Mouse (Mus musculus) heart, postnatal 4 days (tissue): ENCODE measurements around the gene Atf3. TPM values are rescaled to one million over a fixed set of nuclear protein-coding genes. Genes with fewer than 3 reads are reported as not detected.
A peak's percentile ranks its signal among the peaks of the same experiment; 100 is the strongest.

Source experiments
- DNase-seq: peaks from one replicate; pipeline ENCODE4 v3.0.0; 2021
- total RNA-seq, 2 experiments: library from RNA; stranded (reverse); gene quantifications; 2 replicates each; pipeline ENCODE4 v1.2.3; 2021

The Atf3 gene
- total RNA-seq, 2 experiments from 2014 or later: 15.9 to 22.2 TPM

DNA sequence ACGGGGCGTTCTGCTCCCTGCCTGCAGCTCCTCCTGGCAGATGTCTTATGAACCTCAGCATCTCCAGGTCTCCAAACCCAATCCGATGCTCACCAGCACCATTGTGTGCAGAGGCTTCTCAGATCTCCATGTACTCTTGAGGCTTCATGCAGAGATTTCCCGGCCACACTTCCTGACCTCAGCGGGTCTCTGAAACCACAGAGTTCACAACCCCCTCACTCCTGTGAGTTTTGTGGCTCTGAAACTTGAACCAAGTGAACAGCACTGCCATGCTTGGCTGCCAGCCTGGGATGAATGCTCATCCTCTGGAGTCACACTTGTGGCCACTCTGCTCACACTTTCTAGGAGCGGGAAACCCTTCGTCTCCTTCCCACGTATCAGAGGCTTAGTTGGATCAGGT lies 76.9 kb downstream of the Atf3 start:
- no peak for DNase-seq

DNA sequence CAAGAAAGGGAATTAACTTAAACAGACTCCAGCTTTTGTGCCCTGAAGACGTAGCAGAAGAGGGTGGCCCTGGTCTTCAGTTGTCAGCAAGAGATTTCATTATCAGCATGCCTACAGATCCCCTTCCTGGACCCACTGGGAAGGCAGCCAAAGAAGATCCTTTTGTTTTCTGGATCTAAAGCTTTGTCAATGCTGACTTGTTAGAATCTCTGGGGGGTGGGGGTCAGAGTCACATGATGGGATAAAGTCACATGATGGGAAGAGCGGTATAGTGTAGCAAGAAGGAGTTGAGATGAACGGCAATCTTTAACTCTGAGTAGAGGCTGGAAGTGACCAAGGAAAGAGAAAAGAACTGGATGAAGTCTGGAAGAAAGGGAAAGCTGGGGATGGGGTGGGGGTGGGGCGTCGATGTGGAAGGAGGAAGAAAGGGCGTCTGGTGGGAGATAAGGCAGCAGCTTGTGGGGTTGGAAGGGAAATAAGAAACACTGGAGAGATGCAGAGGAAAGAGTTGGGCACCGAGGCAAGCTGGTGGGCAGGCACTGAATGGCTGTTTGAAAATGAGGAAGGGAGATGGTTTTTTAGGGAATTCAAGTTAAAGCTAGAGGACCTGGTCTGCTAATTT lies 78.9 kb downstream of the Atf3 start:
- no peak for DNase-seq

- no peak for DNase-seq
These were observed 79.4 kb downstream of the Atf3 start for GRCm38 (mm10) chr1:191138436-191138835.

- no peak for DNase-seq
These were observed 82.4 kb downstream of the Atf3 start for GRCm38 (mm10) chr1:191135406-191135805.

DNA sequence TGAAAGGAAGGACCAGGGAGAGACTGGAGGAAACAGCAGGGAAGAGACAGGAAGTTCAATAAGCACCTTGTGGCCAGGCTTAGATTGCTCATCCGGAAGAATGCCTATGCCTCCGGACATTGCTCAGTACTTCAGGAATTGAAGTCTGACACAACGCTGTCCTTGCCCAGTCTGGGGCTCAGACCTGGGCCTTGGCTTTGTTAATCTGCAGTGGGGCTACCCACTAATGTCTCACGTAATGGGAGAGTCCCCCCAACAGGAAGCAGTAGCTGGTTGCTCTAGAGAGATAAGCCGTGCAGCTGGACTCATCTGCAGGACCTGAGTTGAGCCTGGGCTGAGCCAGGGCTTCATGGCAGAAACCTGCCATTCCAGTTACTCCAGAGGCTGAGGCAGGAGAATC lies 84.9 kb downstream of the Atf3 start:
- no peak for DNase-seq

DNA sequence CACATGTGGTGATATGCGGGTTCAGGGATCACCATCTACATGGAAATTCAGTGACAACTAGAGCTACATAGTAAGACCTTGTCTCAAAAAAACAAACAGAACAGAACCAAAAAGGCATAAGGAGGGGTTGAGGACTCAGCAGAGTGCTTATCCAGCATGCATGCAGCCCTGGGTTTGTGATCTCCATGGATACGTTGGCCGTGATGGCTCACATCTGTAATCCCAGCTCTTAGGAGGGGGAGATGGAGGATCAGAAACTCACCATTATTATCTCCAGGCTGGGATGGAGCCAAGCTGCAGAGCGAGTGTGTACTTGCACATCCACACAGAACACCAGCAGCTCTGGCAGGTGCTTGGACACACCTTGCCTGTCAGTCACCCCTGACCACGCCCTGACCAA lies 85.6 kb downstream of the Atf3 start:
- no peak for DNase-seq

DNA sequence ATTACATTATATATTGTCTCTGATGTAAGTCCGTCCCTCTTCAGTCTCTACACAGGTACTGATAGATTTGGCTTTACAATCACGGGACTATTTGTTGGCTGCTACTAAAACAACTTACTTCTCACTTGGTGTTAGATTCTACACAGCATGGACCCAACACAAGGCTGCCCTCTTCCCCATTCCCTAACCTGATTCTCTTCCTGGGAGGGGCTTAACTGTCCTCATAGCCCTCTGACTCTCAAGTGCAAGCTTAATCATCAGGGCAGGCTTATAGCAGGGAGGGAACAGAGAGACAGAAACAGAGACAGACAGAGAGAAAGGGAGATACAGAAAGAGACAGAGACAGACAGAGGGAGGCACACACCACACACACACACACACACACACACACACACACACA lies 86.1 kb downstream of the Atf3 start:
- DNase-seq: no peak

GRCm38 (mm10) chr1:191125811-191126638 lies 91.8 kb downstream of the Atf3 start:
- DNase-seq: peak; percentile 80

DNA sequence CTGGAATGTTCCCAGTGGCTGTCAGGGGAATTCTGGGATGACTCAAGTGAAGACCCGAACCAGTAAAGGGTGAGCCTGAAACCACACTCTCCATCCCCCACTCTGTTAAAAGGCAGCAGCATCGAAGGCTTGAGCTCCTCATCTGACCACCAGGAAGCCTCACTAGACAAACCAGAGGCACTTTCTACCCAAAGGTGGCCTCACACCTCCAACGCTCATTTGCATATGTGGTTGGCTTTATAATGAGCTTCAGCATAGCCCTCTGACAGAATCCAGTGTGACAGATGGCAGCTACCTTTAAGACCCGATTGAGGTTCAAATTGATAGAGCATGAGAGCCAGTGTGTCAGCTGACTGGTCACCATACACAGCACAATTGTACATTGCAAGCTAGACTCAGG lies 93.6 kb downstream of the Atf3 start:
- no peak for DNase-seq

GRCm38 (mm10) chr1:191123696-191124095 lies 94.1 kb downstream of the Atf3 start:
- no peak for DNase-seq

DNA sequence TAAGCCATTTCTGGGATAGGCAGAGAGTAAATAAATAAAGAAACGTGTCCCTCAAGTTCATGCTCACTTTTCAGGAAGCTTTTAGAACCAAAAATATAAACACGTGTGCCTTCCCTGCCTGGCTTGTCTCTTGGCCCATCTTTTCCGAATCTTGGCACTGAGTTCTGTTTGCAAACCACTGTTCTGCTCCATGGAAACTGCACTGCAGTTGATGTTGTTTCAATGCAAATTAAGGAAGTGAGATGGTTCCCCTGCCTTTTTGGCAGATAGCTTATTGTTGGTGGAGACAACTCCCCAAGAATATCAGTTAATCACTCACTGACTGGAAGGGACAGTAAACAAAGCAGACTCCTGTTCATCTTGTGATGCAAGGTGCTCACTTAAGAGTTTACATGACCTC lies 95.1 kb downstream of the Atf3 start:
- DNase-seq: no peak

Other genes with a start within 250 kb of the Atf3 start
- 10 to 100 TPM; 31.5 to 31.9 TPM for gene Vash2, start 238.7 kb downstream of the Atf3 start, total RNA-seq
- 10 to 100 TPM; 12.6 to 13.0 TPM for gene Flvcr1, start 191.9 kb downstream of the Atf3 start, total RNA-seq
- not detected for gene Spata45, start 181.4 kb downstream of the Atf3 start, total RNA-seq
- gene Tatdn3, start 155.1 kb downstream of the Atf3 start, total RNA-seq: 10 to 100 TPM; 19.4 to 23.5 TPM
- 1 to 10 TPM; 6.7 to 6.8 TPM for gene Nsl1, start 155.0 kb downstream of the Atf3 start, total RNA-seq
- 1 to 10 TPM; 1.7 to 1.8 TPM for gene Batf3, start 120.2 kb downstream of the Atf3 start, total RNA-seq
- not detected for gene Fam71a, start 53.2 kb downstream of the Atf3 start, total RNA-seq
- gene Nenf, start 100.2 kb upstream of the Atf3 start, total RNA-seq: 100 to 1,000 TPM in 1 of 2 experiments, 10 to 100 TPM in 1; 97.3 to 103 TPM
- 1 to 10 TPM; 5.6 to 6.6 TPM for gene Tmem206, start 107.9 kb upstream of the Atf3 start, total RNA-seq
- gene Ppp2r5a, start 185.2 kb upstream of the Atf3 start, total RNA-seq: 10 to 100 TPM; 90.7 to 95.0 TPM